Mouse (Mus musculus): ENCODE results near the gene Mrps35. TPM values are rescaled to one million over a fixed set of nuclear protein-coding genes. Genes with fewer than 3 reads are reported as not detected.

The Mrps35 gene
- polyA plus RNA-seq, 1 experiment, result 44.9 TPM

DNA sequence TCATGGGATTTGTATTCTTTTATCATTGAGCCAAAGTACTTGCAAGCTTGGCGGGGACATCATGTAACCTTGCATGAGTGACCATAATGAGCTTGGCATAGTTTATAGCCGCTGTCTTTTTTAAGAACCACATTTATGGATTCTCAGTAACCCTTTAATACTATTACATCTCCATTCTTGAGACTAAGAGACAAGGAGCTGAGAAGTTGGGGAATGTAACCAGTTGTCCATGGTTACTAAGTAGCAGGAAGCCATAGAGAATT lies 19.5 kb upstream of the Mrps35 start:
- H3K4me2 ChIP-seq (ENCODE audit: low read depth), result no peak overlapping the region
- TF ChIP-seq SRF (IDR thresholded peaks at IDR 0.05; ENCODE audit: control insufficient read depth, insufficient read length, low read depth) (no peak), TCF3 (IDR thresholded peaks at IDR 0.05; ENCODE audit: insufficient read length, low read depth) (no peak), USF1 (IDR thresholded peaks at IDR 0.05; ENCODE audit: low read depth) (no peak), MYOG (IDR thresholded peaks at IDR 0.05; ENCODE audit: control insufficient read depth in 1 of 3, insufficient read depth in 1 of 3, insufficient read length in 2 of 3, low read depth in 2 of 3) (no peak), POLR2AphosphoS2 (IDR thresholded peaks at IDR 0.05; ENCODE audit: insufficient read length, low read depth) (no peak), REST (IDR thresholded peaks at IDR 0.05; ENCODE audit: insufficient read depth, insufficient read length) (no peak), MAX (IDR thresholded peaks at IDR 0.05; ENCODE audit: low read depth) (no peak), E2F4 (IDR thresholded peaks at IDR 0.05; ENCODE audit: insufficient read depth) (no peak), MYOD1 (IDR thresholded peaks at IDR 0.05; ENCODE audit: control insufficient read depth in 1 of 3, insufficient read length in 2 of 3, low read depth in 2 of 3) (no peak), POLR2A (IDR thresholded peaks at IDR 0.05; ENCODE audit: insufficient read length, low read depth) (no peak), CEBPB (IDR thresholded peaks at IDR 0.05; ENCODE audit: insufficient read depth, poor library complexity, severe bottlenecking) (no peak), TCF12 (IDR thresholded peaks at IDR 0.05; ENCODE audit: insufficient read depth, poor library complexity, severe bottlenecking) (no peak)
- H3K79me2 ChIP-seq (ENCODE audit: control insufficient read depth, insufficient read depth), result no peaks in the 10 kb centered on the region
- no peak overlapping the region for H3K4me3 ChIP-seq
- H3K36me3 ChIP-seq (ENCODE audit: control insufficient read depth, insufficient read depth), result peaks cover 66% of the 10 kb centered on the region
- no peak overlapping the region for H3ac ChIP-seq (ENCODE audit: control insufficient read depth, insufficient read length)
- no peaks in the 10 kb centered on the region for H3K27me3 ChIP-seq (ENCODE audit: control insufficient read depth, insufficient read depth, insufficient read length)

DNA sequence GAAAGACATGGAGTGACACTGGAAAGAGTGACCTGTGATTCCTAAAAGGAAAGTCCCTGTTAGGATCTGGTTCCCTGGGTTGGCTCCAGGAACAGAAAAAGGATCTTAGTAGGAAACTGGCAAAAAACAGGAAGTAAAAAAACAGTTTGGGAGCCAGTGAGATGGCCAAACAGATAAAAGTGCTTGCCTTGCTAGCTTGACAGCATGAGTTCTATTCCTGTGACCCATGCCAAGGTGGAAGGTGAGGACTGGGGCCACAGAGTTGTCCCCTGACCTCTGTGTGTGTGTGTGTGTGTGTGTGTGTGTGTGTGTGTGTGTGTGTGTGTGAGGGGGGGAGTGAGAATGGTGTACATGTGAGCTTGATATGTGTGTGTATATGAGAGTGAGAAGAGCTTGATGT lies 19.0 kb upstream of the Mrps35 start:
- peaks cover 71% of the 10 kb centered on the region for H3K36me3 ChIP-seq (ENCODE audit: control insufficient read depth, insufficient read depth)
- no peaks in the 10 kb centered on the region for H3K27me3 ChIP-seq (ENCODE audit: control insufficient read depth, insufficient read depth, insufficient read length)
- TF ChIP-seq TCF3 (IDR thresholded peaks at IDR 0.05; ENCODE audit: insufficient read length, low read depth) (no peak), TCF12 (IDR thresholded peaks at IDR 0.05; ENCODE audit: insufficient read depth, poor library complexity, severe bottlenecking) (no peak), POLR2A (IDR thresholded peaks at IDR 0.05; ENCODE audit: insufficient read length, low read depth) (no peak), USF1 (IDR thresholded peaks at IDR 0.05; ENCODE audit: low read depth) (no peak), MYOG (IDR thresholded peaks at IDR 0.05; ENCODE audit: control insufficient read depth in 1 of 3, insufficient read depth in 1 of 3, insufficient read length in 2 of 3, low read depth in 2 of 3) (no peak), CEBPB (IDR thresholded peaks at IDR 0.05; ENCODE audit: insufficient read depth, poor library complexity, severe bottlenecking) (no peak), POLR2AphosphoS2 (IDR thresholded peaks at IDR 0.05; ENCODE audit: insufficient read length, low read depth) (no peak), MAX (IDR thresholded peaks at IDR 0.05; ENCODE audit: low read depth) (no peak), SRF (IDR thresholded peaks at IDR 0.05; ENCODE audit: control insufficient read depth, insufficient read length, low read depth) (no peak), MYOD1 (IDR thresholded peaks at IDR 0.05; ENCODE audit: control insufficient read depth in 1 of 3, insufficient read length in 2 of 3, low read depth in 2 of 3) (no peak), REST (IDR thresholded peaks at IDR 0.05; ENCODE audit: insufficient read depth, insufficient read length) (no peak), E2F4 (IDR thresholded peaks at IDR 0.05; ENCODE audit: insufficient read depth) (no peak)
- no peak overlapping the region for H3K4me3 ChIP-seq
- no peak overlapping the region for H3ac ChIP-seq (ENCODE audit: control insufficient read depth, insufficient read length)
- H3K79me2 ChIP-seq (ENCODE audit: control insufficient read depth, insufficient read depth), result no peaks in the 10 kb centered on the region
- no peak overlapping the region for H3K4me2 ChIP-seq (ENCODE audit: low read depth)

DNA sequence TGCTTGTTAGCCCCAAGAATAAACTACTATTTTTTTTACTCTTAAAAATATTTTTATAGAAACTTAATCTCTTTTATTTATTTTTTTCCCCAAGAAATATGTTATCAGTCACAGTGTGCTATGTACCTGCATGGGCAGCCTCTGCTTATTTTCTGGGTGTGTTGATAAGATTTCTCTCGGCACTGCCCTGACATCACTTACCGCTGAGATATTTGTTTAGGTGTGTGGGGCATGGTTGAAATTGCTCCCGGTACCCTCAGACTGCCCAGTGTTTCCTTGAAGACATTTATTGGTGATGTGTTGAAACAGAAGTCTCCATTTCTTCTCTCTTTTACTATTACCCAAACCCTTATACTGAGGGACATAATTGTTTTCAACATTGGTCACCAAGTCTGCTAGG lies 17.8 kb upstream of the Mrps35 start:
- Histone ChIP-seq H3K4me3 (no peak overlapping the region), H3K4me2 (ENCODE audit: low read depth) (no peak overlapping the region), H3K79me2 (ENCODE audit: control insufficient read depth, insufficient read depth) (no peaks in the 10 kb centered on the region), H3K27me3 (ENCODE audit: control insufficient read depth, insufficient read depth, insufficient read length) (no peaks in the 10 kb centered on the region), H3ac (ENCODE audit: control insufficient read depth, insufficient read length) (no peak overlapping the region), H3K36me3 (ENCODE audit: control insufficient read depth, insufficient read depth) (peaks cover 68% of the 10 kb centered on the region)
- TF ChIP-seq MYOG (IDR thresholded peaks at IDR 0.05; ENCODE audit: control insufficient read depth in 1 of 3, insufficient read depth in 1 of 3, insufficient read length in 2 of 3, low read depth in 2 of 3) (no peak), TCF3 (IDR thresholded peaks at IDR 0.05; ENCODE audit: insufficient read length, low read depth) (no peak)

DNA sequence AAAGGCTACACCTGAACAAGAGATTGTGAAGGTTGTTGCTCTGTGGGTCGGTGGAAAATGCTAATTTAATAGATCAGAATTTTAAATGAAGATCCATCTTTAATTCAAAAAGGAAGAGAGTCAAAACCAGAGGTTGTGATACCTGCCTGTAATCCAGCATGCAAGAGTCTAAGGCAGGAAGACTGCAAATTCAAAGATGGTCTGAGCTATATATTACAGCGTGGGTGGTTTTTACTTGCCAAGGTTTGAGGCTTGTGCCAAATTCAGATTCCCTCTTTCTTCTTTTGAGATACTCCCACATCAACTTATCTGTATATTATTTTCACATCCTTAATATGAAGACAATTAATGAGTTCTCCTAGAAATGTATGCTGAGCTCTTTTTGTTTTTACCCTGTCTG lies 14.2 kb upstream of the Mrps35 start:
- H3K4me2 ChIP-seq (ENCODE audit: low read depth), result no peak overlapping the region
- TF ChIP-seq MYOG (IDR thresholded peaks at IDR 0.05; ENCODE audit: control insufficient read depth in 1 of 3, insufficient read depth in 1 of 3, insufficient read length in 2 of 3, low read depth in 2 of 3) (no peak), USF1 (IDR thresholded peaks at IDR 0.05; ENCODE audit: low read depth) (no peak), MAX (IDR thresholded peaks at IDR 0.05; ENCODE audit: low read depth) (no peak), POLR2A (IDR thresholded peaks at IDR 0.05; ENCODE audit: insufficient read length, low read depth) (no peak), MYOD1 (IDR thresholded peaks at IDR 0.05; ENCODE audit: control insufficient read depth in 1 of 3, insufficient read length in 2 of 3, low read depth in 2 of 3) (no peak), E2F4 (IDR thresholded peaks at IDR 0.05; ENCODE audit: insufficient read depth) (no peak), TCF3 (IDR thresholded peaks at IDR 0.05; ENCODE audit: insufficient read length, low read depth) (no peak), SRF (IDR thresholded peaks at IDR 0.05; ENCODE audit: control insufficient read depth, insufficient read length, low read depth) (no peak)
- no peaks in the 10 kb centered on the region for H3K27me3 ChIP-seq (ENCODE audit: control insufficient read depth, insufficient read depth, insufficient read length)
- H3ac ChIP-seq (ENCODE audit: control insufficient read depth, insufficient read length), result no peak overlapping the region
- H3K36me3 ChIP-seq (ENCODE audit: control insufficient read depth, insufficient read depth), result peaks cover 67% of the 10 kb centered on the region
- no peaks in the 10 kb centered on the region for H3K79me2 ChIP-seq (ENCODE audit: control insufficient read depth, insufficient read depth)
- no peak overlapping the region for H3K4me3 ChIP-seq

DNA sequence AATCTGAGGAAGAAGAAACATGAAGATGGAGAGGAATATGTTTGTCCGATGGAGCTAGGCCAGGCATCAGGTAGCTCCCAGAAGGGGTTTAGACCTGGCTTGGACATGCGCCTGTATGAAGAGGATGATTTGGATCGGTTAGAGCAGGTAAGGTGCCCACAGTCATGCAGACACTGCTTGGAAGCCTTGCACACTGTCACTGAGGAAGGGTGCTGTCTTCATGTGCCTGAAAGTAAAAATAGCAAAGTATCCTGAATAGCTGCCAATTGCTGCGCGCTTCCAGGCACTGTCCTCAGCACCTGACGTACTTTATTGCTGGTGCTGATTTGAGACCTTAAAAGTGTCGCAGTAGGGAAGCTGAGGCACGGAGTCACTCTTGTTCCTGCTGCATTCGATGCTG lies 13.0 kb upstream of the Mrps35 start:
- Histone ChIP-seq H3K79me2 (ENCODE audit: control insufficient read depth, insufficient read depth) (no peaks in the 10 kb centered on the region), H3K27me3 (ENCODE audit: control insufficient read depth, insufficient read depth, insufficient read length) (no peaks in the 10 kb centered on the region), H3ac (ENCODE audit: control insufficient read depth, insufficient read length) (no peak overlapping the region), H3K4me3 (no peak overlapping the region), H3K36me3 (ENCODE audit: control insufficient read depth, insufficient read depth) (peaks cover 66% of the 10 kb centered on the region), H3K4me2 (ENCODE audit: low read depth) (no peak overlapping the region)
- TF ChIP-seq MAX (IDR thresholded peaks at IDR 0.05; ENCODE audit: low read depth) (no peak), POLR2AphosphoS2 (IDR thresholded peaks at IDR 0.05; ENCODE audit: insufficient read length, low read depth) (no peak), CEBPB (IDR thresholded peaks at IDR 0.05; ENCODE audit: insufficient read depth, poor library complexity, severe bottlenecking) (no peak), TCF3 (IDR thresholded peaks at IDR 0.05; ENCODE audit: insufficient read length, low read depth) (no peak), USF1 (IDR thresholded peaks at IDR 0.05; ENCODE audit: low read depth) (no peak), TCF12 (IDR thresholded peaks at IDR 0.05; ENCODE audit: insufficient read depth, poor library complexity, severe bottlenecking) (no peak), MYOD1 (IDR thresholded peaks at IDR 0.05; ENCODE audit: control insufficient read depth in 1 of 3, insufficient read length in 2 of 3, low read depth in 2 of 3) (no peak)
